Mouse (Mus musculus): ENCODE measurements around the gene Six2.

DNA sequence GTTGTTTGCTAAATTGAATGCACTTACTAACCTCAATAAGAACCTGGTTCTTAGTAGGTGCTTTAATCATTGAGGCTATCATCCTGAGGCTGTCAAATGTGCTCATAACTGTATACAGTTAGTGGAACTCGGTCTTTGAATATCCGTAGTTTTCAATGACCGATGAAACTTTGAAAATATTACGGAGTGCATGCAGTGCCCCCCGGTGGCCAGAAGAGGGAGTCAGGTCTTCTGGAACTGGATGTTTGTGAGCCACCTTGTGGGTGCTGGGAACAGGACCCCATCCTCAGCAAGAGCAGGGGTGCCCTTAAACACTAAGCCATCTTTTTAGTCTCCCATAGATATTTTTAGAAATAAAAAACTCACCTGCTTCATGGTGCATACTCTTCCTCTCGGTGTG is 6.4 kb upstream of the Six2 start:
- no peak for TF ChIP-seq POLR2A (IDR thresholded peaks at IDR 0.05; ENCODE audit: control insufficient read depth, extremely low read depth, insufficient read depth, low read length, poor library complexity)
- TF ChIP-seq CTCF (IDR thresholded peaks at IDR 0.05; ENCODE audit: borderline replicate concordance, control insufficient read depth, extremely low read depth, insufficient read depth, low read length, poor library complexity), result no peak
